Mouse (Mus musculus) limb, embryonic 12.5 days (tissue): ENCODE data around the gene Ogg1. TPM values are rescaled to one million over a fixed set of nuclear protein-coding genes. Genes with fewer than 3 reads are reported as not detected.

ENCODE experiments used
- ATAC-seq: fragments of 200-750 bp; cut with Nextera tagmentation; 2 replicates; pipeline ENCODE4 v1.8.0; 2017; ENCODE audit warnings: low read depth, moderate TSS enrichment; ENCODE audit not compliant: insufficient number of reproducible peaks, insufficient read depth, low FRiP score, low TSS enrichment
- H3K27ac ChIP-seq: fragments of 300-500 bp; sonication (generic); 2 replicates; pipeline ENCODE4 v1.5.1; 2016; ENCODE audit warnings: mild to moderate bottlenecking, moderate library complexity
- H3K27me3 ChIP-seq: fragments of 300-500 bp; sonication (generic); 2 replicates; pipeline ENCODE4 v1.6.1; 2016; ENCODE audit warnings: mild to moderate bottlenecking, moderate library complexity
- H3K36me3 ChIP-seq: fragments of 300-500 bp; sonication (generic); 2 replicates; pipeline ENCODE4 v1.6.1; 2016; ENCODE audit warnings: mild to moderate bottlenecking, moderate library complexity
- H3K4me1 ChIP-seq: fragments of 300-500 bp; sonication (generic); replicated peaks from 2 replicates; pipeline ENCODE4 v1.6.1; 2016
- H3K4me2 ChIP-seq: fragments of 300-500 bp; sonication (generic); 2 replicates; pipeline ENCODE4 v1.6.1; 2016; ENCODE audit warnings: mild to moderate bottlenecking, moderate library complexity
- H3K4me3 ChIP-seq: fragments of 300-500 bp; sonication (generic); replicated peaks from 2 replicates; pipeline ENCODE4 v1.5.1; 2016; ENCODE audit warnings: mild to moderate bottlenecking
- H3K9ac ChIP-seq: fragments of 300-500 bp; sonication (generic); replicated peaks from 2 replicates; pipeline ENCODE4 v1.6.1; 2016; ENCODE audit warnings: mild to moderate bottlenecking, moderate library complexity
- H3K9me3 ChIP-seq: fragments of 300-500 bp; sonication (generic); 2 replicates; pipeline ENCODE4 v1.6.1; 2016; ENCODE audit warnings: mild to moderate bottlenecking, moderate library complexity
- WGBS: fragments of 180-500 bp; shearing (Covaris S2); methylation state at CpG from one replicate; pipeline ENCODE4 v1.1.7; 2016; 5-methylcytosine and 5-hydroxymethylcytosine counted together
- polyA plus RNA-seq: library from polyadenylated mRNA; unstranded; fragments of >200 nt; fragmentation: Nextera tagmentation; extraction: Ambion mirVana; gene quantifications from 2 replicates; pipeline ENCODE4 v1.2.1, GENCODE M21; 2016

Gene Ogg1
- polyA plus RNA-seq, 1 experiment from 2014 or later = 16.5 TPM

GRCm38 (mm10) chr6:113296046-113296445 is 30.7 kb upstream of the Ogg1 start:
- 85% methylated on average over 2 of the region's 2 CpGs for WGBS
- no peak for ATAC-seq
- H3K4me2 ChIP-seq = no peak overlapping the region
- no peaks in the 10 kb centered on the region for H3K4me1 ChIP-seq
- no peak overlapping the region for H3K4me3 ChIP-seq
- H3K27me3 ChIP-seq = no peaks in the 10 kb centered on the region
- H3K9me3 ChIP-seq = no peaks in the 10 kb centered on the region
- H3K9ac ChIP-seq = no peak overlapping the region
- no peak overlapping the region for H3K27ac ChIP-seq
- no peaks in the 10 kb centered on the region for H3K36me3 ChIP-seq

GRCm38 (mm10) chr6:113296639-113297038 is 30.1 kb upstream of the Ogg1 start:
- no peak overlapping the region for H3K27ac ChIP-seq
- no peak overlapping the region for H3K4me2 ChIP-seq
- ATAC-seq = no peak
- WGBS = 68% methylated on average over 4 of the region's 4 CpGs
- no peak overlapping the region for H3K4me3 ChIP-seq
- no peaks in the 10 kb centered on the region for H3K27me3 ChIP-seq
- H3K9ac ChIP-seq = no peak overlapping the region
- H3K9me3 ChIP-seq = no peaks in the 10 kb centered on the region
- H3K36me3 ChIP-seq = no peaks in the 10 kb centered on the region
- H3K4me1 ChIP-seq = no peaks in the 10 kb centered on the region

- no peaks in the 10 kb centered on the region for H3K9me3 ChIP-seq
- H3K4me3 ChIP-seq = no peak overlapping the region
- no peaks in the 10 kb centered on the region for H3K36me3 ChIP-seq
- no peak overlapping the region for H3K4me2 ChIP-seq
- peaks cover 10% of the 10 kb centered on the region for H3K4me1 ChIP-seq
- no peak overlapping the region for H3K9ac ChIP-seq
- ATAC-seq = no peak
- H3K27me3 ChIP-seq = no peaks in the 10 kb centered on the region
- 82% methylated on average over 5 of the region's 5 CpGs for WGBS
- no peak overlapping the region for H3K27ac ChIP-seq
Measured at GRCm38 (mm10) chr6:113301350-113301749, 25.4 kb upstream of the Ogg1 start.

- no peak overlapping the region for H3K9ac ChIP-seq
- WGBS = 29% methylated on average over 3 of the region's 3 CpGs
- H3K9me3 ChIP-seq = no peaks in the 10 kb centered on the region
- H3K36me3 ChIP-seq = no peaks in the 10 kb centered on the region
- H3K27me3 ChIP-seq = no peaks in the 10 kb centered on the region
- H3K4me1 ChIP-seq = peaks cover 10% of the 10 kb centered on the region
- ATAC-seq = no peak
- H3K4me3 ChIP-seq = no peak overlapping the region
- no peak overlapping the region for H3K4me2 ChIP-seq
- H3K27ac ChIP-seq = no peak overlapping the region
Measured at GRCm38 (mm10) chr6:113302258-113302657, 24.5 kb upstream of the Ogg1 start.

- peaks cover 21% of the 10 kb centered on the region for H3K36me3 ChIP-seq
- peaks cover 21% of the 10 kb centered on the region for H3K4me1 ChIP-seq
- WGBS = under 1% methylated on average over 50 of the region's 50 CpGs
- H3K27me3 ChIP-seq = no peaks in the 10 kb centered on the region
- peak; percentile 99 for ATAC-seq
- peak overlapping the region; percentile 98 for H3K27ac ChIP-seq
- peak overlapping the region; percentile 94 for H3K4me2 ChIP-seq
- H3K9me3 ChIP-seq = no peaks in the 10 kb centered on the region
- peak overlapping the region; percentile 98 for H3K4me3 ChIP-seq
- peak overlapping the region; percentile 95 for H3K9ac ChIP-seq
Measured at GRCm38 (mm10) chr6:113306322-113306985, 20.3 kb upstream of the Ogg1 start.

- H3K27ac ChIP-seq = peak within 1 kb of the TSS; percentile 98
- peak within 1 kb of the TSS; percentile 94 for H3K4me2 ChIP-seq
- ATAC-seq = peak; percentile 48
- H3K4me1 ChIP-seq = peaks cover 21% of the 10 kb centered on the region
- no peaks in the 10 kb centered on the region for H3K9me3 ChIP-seq
- under 1% methylated on average over 32 of the region's 32 CpGs for WGBS
- H3K9ac ChIP-seq = peak within 1 kb of the TSS; percentile 95
- H3K4me3 ChIP-seq = peak within 1 kb of the TSS; percentile 98
- H3K27me3 ChIP-seq = no peaks in the 10 kb centered on the region
- peaks cover 24% of the 10 kb centered on the region for H3K36me3 ChIP-seq
Measured at GRCm38 (mm10) chr6:113306986-113307349, 19.8 kb upstream of the Ogg1 start, which contains the start of gene Brpf1. Gene Brpf1 (plus strand): TSS chr6:113307137.

- no peaks in the 10 kb centered on the region for H3K27me3 ChIP-seq
- peak overlapping the region; percentile 95 for H3K9ac ChIP-seq
- under 1% methylated on average over 33 of the region's 34 CpGs for WGBS
- peak overlapping the region; percentile 98 for H3K4me3 ChIP-seq
- H3K4me2 ChIP-seq = peak overlapping the region; percentile 94
- H3K36me3 ChIP-seq = peaks cover 30% of the 10 kb centered on the region
- ATAC-seq = no peak
- peak overlapping the region; percentile 98 for H3K27ac ChIP-seq
- H3K9me3 ChIP-seq = no peaks in the 10 kb centered on the region
- H3K4me1 ChIP-seq = peaks cover 18% of the 10 kb centered on the region
Measured at GRCm38 (mm10) chr6:113307481-113308121, 19.2 kb upstream of the Ogg1 start.

GRCm38 (mm10) chr6:113308141-113308540 is 18.6 kb upstream of the Ogg1 start:
- WGBS = 39% methylated on average over 5 of the region's 5 CpGs
- Histone ChIP-seq H3K4me1 (peaks cover 17% of the 10 kb centered on the region), H3K9ac (peak overlapping the region; percentile 95), H3K4me2 (peak overlapping the region; percentile 94), H3K4me3 (peak overlapping the region; percentile 98), H3K27me3 (no peaks in the 10 kb centered on the region), H3K36me3 (peaks cover 36% of the 10 kb centered on the region), H3K27ac (no peak overlapping the region), H3K9me3 (no peaks in the 10 kb centered on the region)
- no peak for ATAC-seq

- H3K4me1 ChIP-seq = no peaks in the 10 kb centered on the region
- no peak overlapping the region for H3K27ac ChIP-seq
- H3K27me3 ChIP-seq = no peaks in the 10 kb centered on the region
- no peak for ATAC-seq
- no peak overlapping the region for H3K9ac ChIP-seq
- WGBS = 93% methylated on average over 3 of the region's 3 CpGs
- H3K9me3 ChIP-seq = no peaks in the 10 kb centered on the region
- H3K4me3 ChIP-seq = no peak overlapping the region
- no peak overlapping the region for H3K4me2 ChIP-seq
- H3K36me3 ChIP-seq = peaks cover 97% of the 10 kb centered on the region
Measured at GRCm38 (mm10) chr6:113315972-113316371, 10.8 kb upstream of the Ogg1 start.

- H3K27ac ChIP-seq = no peak overlapping the region
- no peaks in the 10 kb centered on the region for H3K9me3 ChIP-seq
- no peaks in the 10 kb centered on the region for H3K27me3 ChIP-seq
- WGBS = 94% methylated on average over 1 of the region's 1 CpGs
- ATAC-seq = no peak
- H3K4me2 ChIP-seq = no peak overlapping the region
- H3K4me3 ChIP-seq = no peak overlapping the region
- peaks cover 58% of the 10 kb centered on the region for H3K36me3 ChIP-seq
- no peak overlapping the region for H3K9ac ChIP-seq
- H3K4me1 ChIP-seq = 0 out of 2 replicates have a peak, but pooled peaks cover 7% of the 10 kb centered on the region
Measured at GRCm38 (mm10) chr6:113329396-113329795, 2.6 kb downstream of the Ogg1 start.

GRCm38 (mm10) chr6:113330547-113330946 is 3.8 kb downstream of the Ogg1 start:
- no peak overlapping the region for H3K4me3 ChIP-seq
- no peak overlapping the region for H3K4me2 ChIP-seq
- no peak overlapping the region for H3K27ac ChIP-seq
- H3K9me3 ChIP-seq = no peaks in the 10 kb centered on the region
- WGBS = 56% methylated on average over 2 of the region's 2 CpGs
- 0 out of 2 replicates have a peak, but pooled peaks cover 7% of the 10 kb centered on the region for H3K4me1 ChIP-seq
- peaks cover 59% of the 10 kb centered on the region for H3K36me3 ChIP-seq
- no peak for ATAC-seq
- no peak overlapping the region for H3K9ac ChIP-seq
- no peaks in the 10 kb centered on the region for H3K27me3 ChIP-seq
